ENCODE assay signal across 9 mouse cellular contexts in the genomic region with DNA sequence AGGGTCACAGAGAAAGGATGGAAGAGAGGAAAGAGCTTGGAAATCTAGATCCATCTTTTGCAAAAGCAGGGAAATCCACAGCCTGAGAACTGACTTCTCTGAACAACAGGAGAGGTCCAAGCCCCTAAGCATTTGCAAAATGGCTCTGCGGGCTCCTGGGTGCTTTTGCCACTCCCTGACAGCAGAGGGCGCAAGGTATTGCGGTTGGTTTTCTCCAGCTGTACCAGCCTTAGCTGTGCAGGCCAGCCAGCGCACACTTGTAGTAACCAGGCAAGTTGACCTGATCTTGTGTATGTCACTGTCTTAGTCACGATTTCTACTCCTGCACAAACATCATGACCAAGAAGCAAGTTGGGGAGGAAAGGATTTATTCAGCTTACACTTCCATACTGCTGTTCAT. TPM values are rescaled to one million over a fixed set of nuclear protein-coding genes. Genes with fewer than 3 reads are reported as not detected.
DNase-seq lines count a peak whose midpoint lies in the region; ATAC-seq and TF ChIP-seq lines count a peak whose summit lies in the region.
"Had no signal": no experiment of that assay in that cellular context is flagged by ENCODE, and none has a peak within 500 bp of the region (broad histone marks: within the 10 kb centered on the region; RNA-seq: fewer than 3 reads in every experiment).

No protein-coding gene starts in this region.

- no peak for TF ChIP-seq POLR2A in lung, adult 2 months (IDR thresholded peaks at IDR 0.05; ENCODE audit: borderline replicate concordance, extremely low read depth, low read depth, low read length)

- ATAC-seq in erythroblast, adult 5-6 weeks (replicated peaks; ENCODE audit: low FRiP score, poor library complexity, severe bottlenecking) = peak; percentile 74; the same call in 1 of the 2 replicates

- H3K4me1 ChIP-seq in lung, adult 2 months (ENCODE audit: control insufficient read depth, insufficient read depth, low read length) = no peaks in the 10 kb centered on the region; the same call in 1 of the 2 replicates

- no peak overlapping the region for H3K4me3 ChIP-seq in lung, adult 2 months (replicated peaks; ENCODE audit: extremely low read depth, low read depth, low read length)

- TF ChIP-seq CTCF in lung, adult 2 months (IDR thresholded peaks at IDR 0.05; ENCODE audit: insufficient read depth, low read length) = peak; percentile 85

- WGBS in lung, adult 2 months = 4% methylated on average over 5 of the region's 5 CpGs

- DNase-seq in ovary, postnatal 10 days (ENCODE audit: low spot score) = peak; percentile 22
- DNase-seq in ovary, adult 18-20 months (ENCODE audit: low spot score) = no peak
- peak; percentile 37 to 43 for DNase-seq in adrenal gland, postnatal 4 days (ENCODE audit: low spot score in 2 of 2)
- DNase-seq in kidney, adult 9 months = peak; percentile 79
- peak; percentile 70 for DNase-seq in lung, adult 2 months
- DNase-seq in retina, postnatal 1 day = peak; percentile 76
- DNase-seq in urinary bladder, postnatal 36 days (ENCODE audit: low spot score in 2 of 2) = peak; percentile 41 to 58

RNA-seq across cellular contexts. Expression of gene Gal3st1, which starts 18.2 kb away (rescaled TPM):
- total RNA-seq in adrenal gland, postnatal 4 days (2021) = 1 to 10 TPM; 2.0 to 3.0 TPM
- total RNA-seq in erythroblast, adult 5-6 weeks (2015; ENCODE audit: low replicate concordance) = not detected in 2 replicates
- not detected in 2 replicates for total RNA-seq in erythroblast, adult 5-6 weeks (2017; ENCODE audit: low replicate concordance)
- 32.1 and 33.3 TPM in 2 replicates for polyA plus RNA-seq in lung, adult 2 months (2012; rRNA removed)

RNA-seq across cellular contexts. Expression of gene 4930556J24Rik, which starts 25.0 kb away (rescaled TPM):
- total RNA-seq in adrenal gland, postnatal 4 days (2021) = under 1 TPM in 1 of 2 experiments, not detected in 1; 0.25 TPM
- total RNA-seq in erythroblast, adult 5-6 weeks (2015; ENCODE audit: low replicate concordance) = not detected in 2 replicates
- not detected in 2 replicates for total RNA-seq in erythroblast, adult 5-6 weeks (2017; ENCODE audit: low replicate concordance)
- polyA plus RNA-seq in lung, adult 2 months (2012; rRNA removed) = not detected in 2 replicates
- total RNA-seq: gastrocnemius, postnatal 36 days had no signal

RNA-seq across cellular contexts. Expression of gene Sec14l4, which starts 29.7 kb away (rescaled TPM):
- total RNA-seq in adrenal gland, postnatal 4 days (2021) = 1 to 10 TPM; 2.4 to 5.0 TPM
- not detected in 2 replicates for total RNA-seq in erythroblast, adult 5-6 weeks (2015; ENCODE audit: low replicate concordance)
- not detected in 2 replicates for total RNA-seq in erythroblast, adult 5-6 weeks (2017; ENCODE audit: low replicate concordance)
- polyA plus RNA-seq in lung, adult 2 months (2012; rRNA removed) = 41.0 and 56.3 TPM in 2 replicates
- total RNA-seq: gastrocnemius, postnatal 36 days had no signal

RNA-seq across cellular contexts. Expression of gene Pes1, which starts 37.8 kb away (rescaled TPM):
- 10 to 100 TPM; 79.7 to 80.7 TPM for total RNA-seq in adrenal gland, postnatal 4 days (2021)
- 11.3 and 15.0 TPM in 2 replicates for total RNA-seq in erythroblast, adult 5-6 weeks (2015; ENCODE audit: low replicate concordance)
- 19.0 and 20.4 TPM in 2 replicates for total RNA-seq in erythroblast, adult 5-6 weeks (2017; ENCODE audit: low replicate concordance)
- polyA plus RNA-seq in lung, adult 2 months (2012; rRNA removed) = 25.9 and 33.9 TPM in 2 replicates
